Mouse (Mus musculus): ENCODE measurements at regions not wholly inside any gene's neighbourhood (a gene's known extent, or its start where the extent isn't known, plus 50 kb on each side); places are given as distances from the start of the nearest gene placed in this dataset.
A peak's percentile ranks its signal among the peaks of the same experiment; 100 is the strongest.

GRCm38 (mm10) chr13:43913476-43913875 lies 128.9 kb downstream of the Cd83 start:
- no peak for DNase-seq (ENCODE audit: low spot score)

GRCm38 (mm10) chr13:43919781-43920420 lies 135.3 kb downstream of the Cd83 start:
- no peak for DNase-seq (ENCODE audit: low spot score)

GRCm38 (mm10) chr13:43930081-43930981 lies 145.8 kb downstream of the Cd83 start:
- no peak for DNase-seq (ENCODE audit: low spot score)

- no peak for DNase-seq (ENCODE audit: low spot score)
Measured at GRCm38 (mm10) chr13:43932946-43933345, 148.4 kb downstream of the Cd83 start.

- peak; percentile 7 for DNase-seq (ENCODE audit: low spot score)
Measured at GRCm38 (mm10) chr13:43935284-43935683, 150.7 kb downstream of the Cd83 start.

GRCm38 (mm10) chr13:43936504-43936903 lies 151.9 kb downstream of the Cd83 start:
- DNase-seq (ENCODE audit: low spot score), result no peak

GRCm38 (mm10) chr13:43938611-43939010 lies 154.0 kb downstream of the Cd83 start:
- DNase-seq (ENCODE audit: low spot score), result no peak

- DNase-seq (ENCODE audit: low spot score), result no peak
Measured at GRCm38 (mm10) chr13:43939375-43939774, 154.8 kb downstream of the Cd83 start.

- DNase-seq (ENCODE audit: low spot score), result no peak
Measured at GRCm38 (mm10) chr13:43941731-43942130, 157.2 kb downstream of the Cd83 start.

GRCm38 (mm10) chr13:43948606-43949005 lies 164.0 kb downstream of the Cd83 start:
- no peak for DNase-seq (ENCODE audit: low spot score)

- no peak for DNase-seq (ENCODE audit: low spot score)
Measured at GRCm38 (mm10) chr13:43949740-43950643, 165.4 kb downstream of the Cd83 start.

GRCm38 (mm10) chr13:43952491-43952890 lies 167.9 kb downstream of the Cd83 start:
- DNase-seq (ENCODE audit: low spot score), result no peak

GRCm38 (mm10) chr13:43952972-43953592 lies 168.5 kb downstream of the Cd83 start:
- DNase-seq (ENCODE audit: low spot score), result no peak

- no peak for DNase-seq (ENCODE audit: low spot score)
Measured at GRCm38 (mm10) chr13:43954714-43955393, 170.3 kb downstream of the Cd83 start.

GRCm38 (mm10) chr13:43957046-43957445 lies 172.5 kb downstream of the Cd83 start:
- no peak for DNase-seq (ENCODE audit: low spot score)

- DNase-seq (ENCODE audit: low spot score), result no peak
Measured at GRCm38 (mm10) chr13:43959121-43959572, 174.6 kb downstream of the Cd83 start.

GRCm38 (mm10) chr13:43961047-43961690 lies 176.6 kb downstream of the Cd83 start:
- no peak for DNase-seq (ENCODE audit: low spot score)

- DNase-seq (ENCODE audit: low spot score), result no peak
Measured at GRCm38 (mm10) chr13:43961987-43962386, 177.4 kb downstream of the Cd83 start.

GRCm38 (mm10) chr13:43963321-43963720 lies 178.7 kb downstream of the Cd83 start:
- DNase-seq (ENCODE audit: low spot score), result no peak

- no peak for DNase-seq (ENCODE audit: low spot score)
Measured at GRCm38 (mm10) chr13:43965256-43965905, 180.8 kb downstream of the Cd83 start.

Data from lung, postnatal 25 days (tissue).